Mouse (Mus musculus) retina, adult 2 months (tissue): Measurements from ENCODE around the gene Asb7.

ENCODE experiments used
- DNase-seq: peaks from one replicate; pipeline ENCODE4 v3.0.0-alpha.2; 2012; ENCODE audit warnings: low read depth, low spot score

Gene Asb7

DNA sequence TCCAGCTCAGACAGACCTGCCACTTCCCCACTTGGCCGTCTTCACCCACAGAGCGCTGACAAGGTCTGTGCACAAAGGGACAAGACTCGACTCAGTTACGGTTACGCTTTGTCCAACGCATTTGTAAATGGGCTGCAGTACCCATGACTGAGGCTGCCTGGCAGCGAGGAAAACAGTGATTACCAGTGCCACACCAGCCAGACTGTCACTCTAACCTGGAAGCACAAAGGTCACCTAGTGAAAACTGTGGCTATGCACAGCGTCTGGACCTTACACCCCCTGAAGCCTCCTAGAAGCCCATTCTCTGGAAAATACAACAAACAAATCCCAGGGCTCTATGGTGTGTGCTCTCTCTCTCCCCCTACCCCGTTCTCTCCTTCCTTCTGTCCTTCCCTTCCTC is 33.9 kb downstream of the Asb7 start:
- no peak for DNase-seq

DNA sequence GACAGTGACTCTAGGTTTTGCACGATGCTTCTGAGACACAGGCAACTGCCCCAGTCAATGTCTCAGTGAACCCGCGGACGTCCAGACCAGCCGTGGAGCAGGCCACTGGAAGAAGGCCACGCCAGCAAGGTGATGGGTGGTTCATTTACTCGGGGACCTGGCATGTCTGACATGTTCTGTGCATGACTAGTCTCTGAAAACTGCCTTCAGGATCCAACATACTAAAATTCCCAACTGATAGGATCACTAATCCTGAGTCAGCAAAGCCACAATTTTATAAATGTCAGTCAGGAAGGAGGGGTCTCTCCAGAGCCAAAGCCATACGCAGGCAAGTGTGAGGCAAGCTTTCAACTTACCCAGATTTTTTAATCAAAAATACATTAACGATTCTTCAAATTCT is 35.8 kb downstream of the Asb7 start:
- no peak for DNase-seq

DNA sequence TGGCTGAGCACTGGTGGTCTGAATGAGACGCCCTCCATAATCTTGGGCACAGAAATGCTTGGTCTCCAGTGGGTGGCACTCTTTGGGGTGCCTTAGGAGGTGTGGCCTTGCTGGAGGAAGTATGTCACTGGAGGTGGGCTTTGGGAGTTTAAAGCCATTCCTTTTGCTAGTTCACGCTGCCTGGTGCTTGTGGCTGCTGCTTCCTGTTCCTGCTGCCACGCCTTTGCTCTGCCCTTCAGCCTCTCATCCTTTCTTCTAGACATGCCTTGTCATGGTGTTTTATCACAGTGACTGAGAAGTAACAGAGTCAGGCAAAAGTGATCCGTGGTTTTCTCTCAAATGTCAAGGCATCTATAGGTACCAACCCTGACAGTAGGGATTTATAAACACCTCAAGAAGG is 37.2 kb downstream of the Asb7 start:
- DNase-seq, result no peak

DNA sequence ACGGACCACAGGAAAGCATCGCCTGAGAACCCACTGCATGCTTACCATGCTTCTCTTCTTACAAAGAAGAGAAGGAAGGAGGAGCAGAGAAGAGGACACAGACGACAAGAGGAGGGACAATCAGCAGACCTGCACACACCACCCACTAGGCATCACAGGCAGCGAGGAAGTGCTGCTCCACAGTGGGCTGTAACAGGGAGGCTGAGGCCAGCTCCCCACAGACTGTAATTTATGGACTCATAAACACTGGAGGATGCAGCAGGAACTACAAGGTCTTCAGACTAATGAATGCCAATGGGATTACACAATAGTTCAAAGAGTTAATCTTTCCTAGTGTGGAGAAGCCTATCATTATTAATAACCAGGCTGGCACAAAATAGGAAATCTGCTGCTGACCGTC is 38.5 kb downstream of the Asb7 start:
- no peak for DNase-seq

DNA sequence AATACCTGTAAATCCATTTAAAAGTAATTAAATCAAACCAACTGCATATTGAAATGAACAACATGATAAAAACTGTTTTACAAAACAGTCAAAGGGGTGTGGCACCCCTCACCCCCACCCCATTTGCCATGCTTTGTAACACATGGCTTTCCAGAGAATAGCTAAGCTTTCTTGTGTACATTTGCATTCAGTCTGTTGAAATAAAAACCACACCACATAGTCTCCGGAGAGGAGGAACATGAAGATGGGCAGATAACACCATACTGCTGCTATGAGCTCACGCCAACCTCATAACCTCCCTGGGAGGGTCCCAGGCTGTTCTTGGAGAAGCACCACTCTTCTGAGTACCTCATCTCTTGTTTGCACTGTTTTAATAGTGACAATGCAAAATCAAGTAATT is 40.2 kb downstream of the Asb7 start:
- no peak for DNase-seq

DNA sequence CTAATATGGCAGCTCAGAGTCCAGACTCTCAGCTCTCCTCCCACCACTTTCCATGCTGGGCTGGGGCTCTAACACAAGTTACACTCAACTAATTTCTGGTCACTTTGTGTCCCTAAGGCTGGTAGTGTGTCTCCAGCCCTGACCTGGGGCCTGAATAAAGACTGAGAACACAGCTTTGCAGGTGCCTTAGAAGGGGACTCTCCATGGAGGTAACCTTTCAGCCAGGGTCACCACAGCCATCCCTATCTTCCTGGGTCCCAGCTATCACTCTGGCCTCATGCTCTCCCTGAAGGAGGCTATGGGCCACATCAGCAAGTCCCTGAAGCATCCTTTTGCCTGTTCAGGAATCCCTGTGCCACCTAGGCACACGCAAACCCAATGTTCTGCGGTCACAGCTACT is 43.7 kb downstream of the Asb7 start:
- no peak for DNase-seq

DNA sequence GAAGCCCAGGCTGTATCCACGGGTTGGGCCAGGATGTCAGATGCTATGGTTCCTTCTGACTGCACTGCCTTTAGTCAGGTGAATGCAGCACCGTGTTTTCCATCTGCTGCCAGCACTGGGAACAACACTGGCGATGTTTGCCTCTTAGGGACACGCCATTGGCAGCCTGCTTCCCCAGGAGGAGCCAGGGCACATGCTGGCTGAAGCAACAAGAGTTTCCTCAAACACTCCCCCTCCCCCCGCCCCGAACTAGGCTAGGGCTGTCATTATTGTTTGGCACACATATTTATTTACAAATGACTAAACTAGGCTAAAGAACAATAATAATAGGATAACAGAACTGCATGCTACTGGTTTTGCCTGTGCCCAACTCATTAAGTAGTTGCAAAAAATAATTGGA is 56.0 kb downstream of the Asb7 start:
- no peak for DNase-seq

DNA sequence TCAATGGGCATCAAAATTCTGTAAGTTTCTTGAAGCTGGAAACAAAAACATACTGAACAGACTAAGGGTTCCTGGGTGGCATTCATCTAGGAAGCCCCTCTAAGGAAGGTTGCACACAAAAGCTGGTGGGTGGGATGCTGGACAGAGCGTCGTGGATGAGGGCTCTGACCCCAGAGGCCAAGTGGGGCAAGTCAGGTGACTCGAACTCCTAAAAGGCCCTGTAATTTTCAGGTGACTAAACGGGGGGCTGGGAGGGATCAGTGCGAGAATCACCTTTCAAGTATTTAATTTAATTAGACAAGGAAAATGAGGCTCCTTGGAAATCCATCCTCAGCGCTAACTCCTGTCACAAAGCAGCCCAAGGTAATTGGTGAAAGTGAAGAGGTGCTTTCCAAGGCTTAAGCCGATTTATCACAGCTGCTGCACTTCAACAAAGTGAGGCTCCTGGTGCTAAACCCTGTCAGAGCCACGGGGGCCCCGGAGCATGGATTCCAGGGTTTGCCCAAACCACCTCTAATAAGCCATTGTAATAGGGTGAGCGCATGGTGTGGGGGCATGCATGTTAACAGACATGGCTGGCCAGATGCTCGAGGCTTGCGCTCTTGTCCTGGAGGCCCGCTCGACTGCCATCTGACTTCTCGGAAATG is 59.1 kb downstream of the Asb7 start:
- peak; percentile 16 for DNase-seq

DNA sequence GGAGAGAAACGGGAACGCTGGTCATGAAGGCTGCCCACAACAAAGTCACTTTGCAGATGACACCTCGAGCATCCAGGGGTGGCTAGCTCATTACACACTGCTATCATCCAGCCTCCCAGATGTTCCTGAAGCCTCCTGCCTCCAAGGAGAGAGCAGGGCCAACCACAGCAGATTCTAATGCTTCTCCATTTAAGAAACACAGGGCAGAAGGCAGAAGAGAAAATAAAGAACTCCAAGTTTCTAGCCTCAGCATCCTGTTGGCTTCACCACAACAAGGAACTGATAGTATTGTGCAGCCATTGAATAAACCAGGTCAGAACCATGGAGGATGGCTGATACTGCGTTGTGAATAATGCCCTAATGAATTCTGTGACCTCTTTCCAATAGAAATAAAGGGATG is 60.0 kb downstream of the Asb7 start:
- DNase-seq, result no peak

DNA sequence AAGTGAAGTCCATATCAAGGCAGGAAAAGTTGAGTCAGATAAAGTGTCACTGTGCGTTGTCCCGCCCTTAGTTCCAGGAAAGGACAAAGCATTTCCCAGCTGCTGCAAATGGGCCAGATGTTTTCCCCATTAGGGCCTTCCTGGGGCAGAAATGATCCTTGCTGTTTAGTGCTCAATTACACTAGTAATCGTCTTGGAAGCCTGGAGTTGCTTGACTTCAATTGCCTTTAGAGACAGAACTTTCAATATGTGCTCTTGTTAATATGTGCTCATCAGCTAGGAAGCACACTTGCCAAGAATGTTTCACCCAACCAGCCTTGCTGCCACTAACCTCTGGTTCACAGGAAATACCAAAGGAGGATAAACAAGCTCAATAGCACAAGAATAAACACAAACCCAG is 66.0 kb downstream of the Asb7 start:
- no peak for DNase-seq

DNA sequence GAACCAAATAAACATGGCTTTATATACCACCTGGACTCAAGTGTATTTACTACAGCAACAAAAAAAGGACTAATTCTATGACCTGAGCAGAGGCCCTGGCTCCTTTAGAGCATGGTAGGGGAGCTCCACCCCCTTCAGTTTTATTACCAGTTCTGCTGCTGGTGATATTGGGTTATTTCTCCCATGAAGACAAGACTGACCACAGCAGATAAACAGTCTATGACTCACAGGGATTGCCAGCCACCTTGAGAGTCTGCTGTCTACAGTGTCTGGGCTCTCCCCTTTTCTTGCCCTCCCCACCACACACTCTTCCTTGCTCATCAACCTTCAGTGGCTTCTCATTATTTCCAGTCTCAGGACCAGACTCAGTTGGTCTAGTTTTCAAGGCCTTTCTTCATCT is 87.5 kb downstream of the Asb7 start:
- DNase-seq, result no peak

DNA sequence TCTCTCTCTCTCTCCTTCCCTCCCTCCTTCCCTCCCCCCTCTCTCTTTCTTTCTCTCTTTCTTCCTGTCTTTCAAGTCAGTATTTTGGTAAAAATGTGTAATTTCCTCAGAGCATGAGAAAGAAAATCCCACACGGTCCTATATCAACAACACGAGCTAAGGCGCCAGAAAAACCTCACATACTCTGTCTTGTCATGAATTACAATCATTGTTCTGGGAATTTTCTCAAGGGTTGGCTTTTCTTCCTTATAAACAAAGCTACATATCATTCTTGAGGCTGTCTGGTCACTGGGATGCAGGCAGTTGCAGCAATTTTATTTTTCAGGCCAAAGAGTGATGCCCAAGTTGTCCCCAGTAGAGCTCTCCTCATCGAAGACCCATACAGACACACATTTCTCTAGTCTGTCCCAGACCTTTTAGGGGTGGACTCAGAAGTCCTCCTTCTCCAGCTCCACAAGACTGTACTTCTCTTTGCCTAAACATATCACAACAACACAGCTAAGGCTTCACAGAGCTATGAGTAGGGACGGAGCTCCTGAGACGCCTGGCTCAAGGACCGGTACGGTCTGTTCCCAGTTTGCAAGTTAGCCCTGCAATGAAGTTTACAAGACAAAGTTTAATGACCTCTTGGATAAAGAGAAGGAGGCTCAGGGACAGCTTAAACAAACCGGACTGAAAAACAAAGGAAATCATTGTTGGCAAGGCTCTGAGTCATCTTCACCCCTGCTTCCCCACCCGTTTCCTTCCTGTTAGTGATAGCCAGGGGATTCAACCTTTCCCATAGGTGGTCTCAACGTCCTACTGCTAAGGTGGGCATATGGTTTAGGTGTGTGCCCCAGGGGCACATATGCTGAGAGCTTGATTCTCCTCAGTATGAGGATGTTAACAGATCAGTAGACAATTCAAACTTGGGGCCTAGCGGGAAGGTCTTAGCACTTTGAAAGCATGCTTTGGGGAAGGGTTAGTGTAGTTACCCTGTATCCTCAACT is 88.5 kb downstream of the Asb7 start:
- DNase-seq, result no peak

DNA sequence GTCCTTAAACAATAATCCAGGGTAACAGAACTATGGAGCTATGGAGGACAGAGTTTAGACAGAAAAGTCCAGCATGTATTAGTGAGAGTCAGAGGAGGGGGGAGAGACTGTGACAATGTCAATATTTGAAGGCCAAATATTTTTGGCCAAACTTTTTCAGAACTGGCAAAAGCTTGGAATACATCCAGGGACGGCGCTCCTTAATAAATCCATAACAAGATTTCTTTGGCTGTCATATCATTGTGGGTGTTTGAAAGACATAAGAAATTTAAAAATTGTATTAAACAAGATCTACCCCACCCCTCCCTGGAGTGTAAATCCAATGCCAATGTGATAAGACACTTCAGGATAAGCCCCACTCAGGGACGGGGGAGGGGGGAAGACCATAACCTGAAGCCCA is 89.3 kb downstream of the Asb7 start:
- DNase-seq, result no peak

DNA sequence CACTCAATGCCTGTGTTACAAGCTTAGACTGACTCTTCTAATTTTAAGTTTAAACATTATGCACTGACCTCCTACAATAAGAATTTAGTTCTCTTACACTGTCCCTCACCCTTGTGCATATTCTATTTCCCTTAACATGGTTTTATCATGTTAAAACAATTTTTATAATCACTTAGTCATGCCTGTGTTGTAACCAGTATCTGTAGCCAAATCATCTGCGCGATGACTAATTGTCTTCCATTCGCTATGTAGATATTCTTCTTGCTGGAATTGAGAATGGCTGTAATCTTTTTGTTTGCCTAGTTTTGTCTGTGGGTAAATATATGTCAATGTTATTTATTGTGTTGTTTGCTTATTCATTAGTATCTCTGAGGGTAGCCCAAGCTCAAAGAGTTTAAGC is 91.5 kb downstream of the Asb7 start:
- DNase-seq, result no peak
